Mouse (Mus musculus) liver, adult 2 months (tissue): ENCODE data around the gene Hdac1. TPM values are rescaled to one million over a fixed set of nuclear protein-coding genes. Genes with fewer than 3 reads are reported as not detected.

ENCODE experiments used
- DNase-seq: peaks from one replicate; pipeline ENCODE4 v3.0.0-alpha.2; 2011; ENCODE audit warnings: low read depth, low spot score; ENCODE audit errors: extremely low read depth
- H3K27ac ChIP-seq: fragments of 200-500 bp; replicated peaks from 2 replicates; pipeline ENCODE4 v1.5.1; 2012; ENCODE audit warnings: low read depth, mild to moderate bottlenecking, control low read depth, inconsistent platforms, low read length; ENCODE audit not compliant: insufficient read depth
- H3K27me3 ChIP-seq: fragments of 200-500 bp; 2 replicates; pipeline ENCODE4 v1.6.1; 2012; ENCODE audit warnings: mild to moderate bottlenecking, moderate library complexity, low read length, inconsistent platforms; ENCODE audit not compliant: control insufficient read depth, insufficient read depth
- H3K36me3 ChIP-seq: fragments of 200-500 bp; 2 replicates; pipeline ENCODE4 v1.6.1; 2012; ENCODE audit warnings: low read length, inconsistent platforms; ENCODE audit not compliant: control insufficient read depth, insufficient read depth
- H3K4me1 ChIP-seq: fragments of 200-500 bp; 2 replicates; pipeline ENCODE4 v1.6.1; 2011; ENCODE audit warnings: low read length; ENCODE audit not compliant: control insufficient read depth, insufficient read depth
- H3K4me3 ChIP-seq: fragments of 200-500 bp; 2 replicates; pipeline ENCODE4 v1.5.1; 2011; ENCODE audit warnings: low read depth, mild to moderate bottlenecking, control low read depth, low read length, moderate library complexity; ENCODE audit not compliant: insufficient read depth
- H3K79me2 ChIP-seq: fragments of 200-500 bp; 2 replicates; pipeline ENCODE4 v1.6.1; 2012; ENCODE audit warnings: inconsistent platforms, mild to moderate bottlenecking, low read length, moderate library complexity; ENCODE audit not compliant: control insufficient read depth, insufficient read depth
- H3K9ac ChIP-seq: fragments of 200-500 bp; 2 replicates; pipeline ENCODE4 v1.6.1; 2012; ENCODE audit warnings: low read depth, mild to moderate bottlenecking, control low read depth, inconsistent platforms, low read length
- CTCF ChIP-seq: fragments of 200-500 bp; IDR thresholded peaks from 2 replicates; pipeline ENCODE4 v1.5.1; 2011; ENCODE audit warnings: low read depth, low read length, control low read depth
- POLR2A ChIP-seq: fragments of 200-500 bp; IDR thresholded peaks from 2 replicates; pipeline ENCODE4 v1.6.1; 2011; ENCODE audit warnings: low read length, control low read depth; ENCODE audit not compliant: insufficient read depth; ENCODE audit errors: extremely low read depth
- WGBS: fragments of 180-500 bp; shearing (Covaris S2); methylation state at CpG from one replicate; pipeline ENCODE4 v1.1.7; 2018; 5-methylcytosine and 5-hydroxymethylcytosine counted together
- polyA plus RNA-seq: library from polyadenylated mRNA; depleted of rRNA; stranded (reverse); fragments of >200 nt; gene quantifications from 2 replicates; pipeline ENCODE4 v1.2.3, GENCODE M21; 2012
- total RNA-seq: library from RNA; depleted of rRNA; stranded (reverse); fragments of >200 nt; gene quantifications from 2 replicates; pipeline ENCODE4 v1.2.3, GENCODE M21; 2014

The Hdac1 gene
- total and polyA plus RNA-seq, 2 experiments = 18.1 to 20.5 TPM

DNA sequence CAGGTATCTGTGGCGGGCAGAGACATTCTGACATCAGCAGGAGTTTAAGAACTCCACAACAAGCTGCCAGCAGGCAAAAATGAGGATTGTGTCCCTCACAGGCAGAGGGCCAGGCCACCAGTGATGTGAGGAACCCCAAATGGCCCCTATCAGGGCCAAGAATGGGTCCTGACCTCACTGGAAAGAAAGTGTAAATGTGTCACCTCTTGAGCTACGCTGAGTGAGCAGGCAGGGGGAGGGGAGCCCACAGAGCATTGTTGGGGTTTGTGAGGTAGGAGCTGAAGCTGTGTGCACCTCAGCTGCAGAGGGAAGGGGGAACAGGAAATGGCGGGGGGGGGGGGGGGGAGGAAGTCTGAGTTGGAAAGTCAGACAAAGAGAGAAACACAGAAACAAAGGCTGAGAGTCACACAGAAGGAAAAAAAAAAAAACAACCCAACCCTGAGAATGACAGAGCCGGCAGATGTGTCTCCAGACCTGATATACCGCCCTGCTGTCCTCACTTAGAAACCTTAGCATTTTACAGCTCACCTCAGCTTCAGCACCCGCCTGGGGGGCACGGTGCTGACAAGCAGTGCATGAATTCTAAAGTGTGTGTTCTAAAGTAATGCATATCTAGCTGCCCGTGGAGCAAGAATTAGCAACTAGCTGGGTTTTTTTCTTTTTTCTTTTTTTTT, 32.8 kb upstream of the Hdac1 start:
- 61% methylated on average over 8 of the region's 8 CpGs for WGBS

DNA sequence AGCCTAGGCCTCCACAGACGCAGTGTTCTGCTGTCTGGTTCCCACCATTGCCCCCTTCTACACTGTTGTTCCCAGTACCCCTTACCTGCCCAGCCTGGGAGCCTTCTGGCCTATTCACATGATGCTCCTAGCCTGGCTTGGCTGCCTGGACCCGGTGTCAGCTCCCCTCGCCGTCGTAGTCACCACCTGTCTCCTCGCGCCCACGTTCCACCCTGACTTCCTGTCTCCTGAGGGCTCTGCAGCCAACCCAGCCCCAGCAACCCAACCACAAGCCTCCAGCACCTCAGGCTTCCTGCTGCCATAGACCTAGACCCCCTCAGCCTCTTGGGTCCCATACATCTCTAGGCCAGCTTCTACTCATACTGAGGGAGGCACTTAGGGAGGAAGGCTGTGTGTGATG, 30.9 kb upstream of the Hdac1 start, which contains the start of gene Lck:
Gene Lck (minus strand): TSS at position 212 of the 400 bp plus-strand sequence.
- H3K4me3 ChIP-seq = no peak within 1 kb of the TSS
- WGBS = 83% methylated on average over 8 of the region's 8 CpGs
- H3K4me1 ChIP-seq = 0 out of 2 replicates have a peak, but pooled peaks cover 3% of the 10 kb centered on the region
- no peaks in the 10 kb centered on the region for H3K27me3 ChIP-seq
- TF ChIP-seq POLR2A = no peak
- TF ChIP-seq CTCF = no peak
- peak within 1 kb of the TSS; percentile 85 for H3K27ac ChIP-seq
- H3K79me2 ChIP-seq = no peaks in the 10 kb centered on the region
- no peak for DNase-seq
- H3K9ac ChIP-seq = peak within 1 kb of the TSS; percentile 30; the same call in 1 of the 2 replicates
- no peaks in the 10 kb centered on the region for H3K36me3 ChIP-seq

More for the DNA sequence above, 32.8 kb upstream of the Hdac1 start:
- H3K9ac ChIP-seq = no peak overlapping the region; the same call in 1 of the 2 replicates
- peak overlapping the region; percentile 20; the same call in 1 of the 2 replicates for H3K4me3 ChIP-seq
- no peaks in the 10 kb centered on the region for H3K79me2 ChIP-seq
- H3K27me3 ChIP-seq = no peaks in the 10 kb centered on the region
- H3K27ac ChIP-seq = peak overlapping the region; percentile 47
- TF ChIP-seq CTCF (no peak), POLR2A (no peak)
- H3K36me3 ChIP-seq = no peaks in the 10 kb centered on the region
- DNase-seq = no peak
- H3K4me1 ChIP-seq = 0 out of 2 replicates have a peak, but pooled peaks cover 3% of the 10 kb centered on the region

DNA sequence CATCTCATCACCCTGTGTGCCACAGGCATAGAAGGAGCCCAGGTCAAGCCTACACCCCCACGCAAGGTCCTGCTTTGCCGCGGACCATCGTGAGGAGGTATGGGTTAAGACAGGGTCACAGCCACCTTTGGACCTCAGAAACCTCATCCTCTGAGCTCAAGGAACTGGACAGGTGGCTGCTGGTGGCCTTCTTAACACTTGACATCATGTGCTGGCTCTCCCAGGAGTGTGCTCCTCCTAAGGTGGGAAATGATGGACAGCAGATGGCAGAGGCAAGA, 30.5 kb upstream of the Hdac1 start:
- Histone ChIP-seq H3K27me3 (no peaks in the 10 kb centered on the region), H3K4me3 (no peak overlapping the region), H3K9ac (peak overlapping the region; percentile 30; the same call in 1 of the 2 replicates), H3K4me1 (0 out of 2 replicates have a peak, but pooled peaks cover 3% of the 10 kb centered on the region), H3K79me2 (no peaks in the 10 kb centered on the region), H3K27ac (peak overlapping the region; percentile 85), H3K36me3 (no peaks in the 10 kb centered on the region)
- no peak for DNase-seq
- TF ChIP-seq CTCF = no peak
- TF ChIP-seq POLR2A = no peak
- WGBS = 79% methylated on average over 4 of the region's 4 CpGs

DNA sequence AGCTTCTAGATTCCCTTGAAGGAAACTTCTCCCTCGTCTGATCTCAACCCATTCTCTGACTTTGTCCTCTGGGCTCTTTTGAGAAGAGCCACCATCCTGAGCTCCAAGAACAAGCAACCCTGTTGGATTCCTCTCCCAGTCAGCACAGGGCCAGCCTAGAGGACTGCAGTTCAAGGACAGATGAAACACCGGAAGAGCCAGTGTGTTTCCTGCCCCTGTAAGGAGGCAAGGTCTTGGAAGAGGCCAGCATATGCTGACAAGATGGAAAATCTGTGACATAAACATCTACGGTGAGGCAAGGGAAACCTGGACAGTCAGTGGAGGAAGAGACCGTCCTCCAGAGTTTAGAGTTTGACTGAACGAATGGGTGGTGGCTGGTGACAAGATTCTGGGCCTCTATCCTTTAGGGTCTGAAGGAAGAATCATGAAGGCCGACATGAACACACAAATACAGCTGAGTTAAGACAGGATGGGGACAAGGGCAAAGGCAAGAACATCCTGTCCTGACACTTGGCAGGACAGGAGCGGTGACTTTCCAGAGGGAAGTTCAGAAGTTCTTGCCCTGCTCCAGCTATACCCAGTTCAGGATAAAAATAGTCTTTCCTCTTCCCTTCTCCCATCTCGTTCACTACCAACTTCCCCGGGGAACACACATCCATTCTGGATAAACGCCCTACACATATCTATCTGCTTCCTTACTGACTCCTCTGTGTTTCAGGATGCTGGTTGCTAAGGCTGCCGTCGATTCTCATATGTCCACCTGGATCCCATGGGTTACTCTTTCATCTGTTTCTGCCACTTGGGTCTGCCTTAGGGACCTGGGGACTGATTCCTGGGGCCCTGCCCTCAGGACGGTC, 30.0 kb upstream of the Hdac1 start:
- 69% methylated on average over 13 of the region's 13 CpGs for WGBS

DNA sequence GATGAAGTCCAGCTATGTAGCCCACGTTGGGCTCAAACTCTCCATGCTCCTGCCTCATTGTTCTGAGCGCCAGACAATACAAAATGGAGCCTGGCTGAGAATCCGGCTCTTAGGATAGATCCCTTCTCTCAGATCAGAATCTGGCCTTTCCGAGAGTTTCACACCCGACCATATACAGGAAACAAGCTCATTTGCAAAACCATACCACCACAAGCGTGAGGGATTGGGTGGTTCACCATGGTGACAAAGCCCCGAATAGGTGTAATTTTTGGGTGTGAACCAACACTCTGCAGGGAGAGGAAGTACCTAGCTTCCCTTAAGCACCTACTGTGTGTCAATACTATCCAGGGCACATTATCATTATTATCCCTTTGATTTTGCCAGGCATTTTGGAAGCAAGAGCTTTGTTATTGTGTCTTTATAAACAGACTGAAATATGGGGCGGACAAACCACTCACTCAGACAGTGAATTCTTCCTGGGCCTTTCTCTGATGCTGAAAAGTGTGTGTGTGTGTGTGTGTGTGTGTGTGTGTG, 29.1 kb upstream of the Hdac1 start:
- 79% methylated on average over 8 of the region's 8 CpGs for WGBS
- Histone ChIP-seq H3K27ac (peak overlapping the region; percentile 77), H3K9ac (no peak overlapping the region), H3K4me1 (0 out of 2 replicates have a peak, but pooled peaks cover 3% of the 10 kb centered on the region), H3K36me3 (no peaks in the 10 kb centered on the region), H3K27me3 (no peaks in the 10 kb centered on the region), H3K4me3 (no peak overlapping the region), H3K79me2 (no peaks in the 10 kb centered on the region)
- no peak for DNase-seq
- TF ChIP-seq CTCF (no peak), POLR2A (no peak)

More for the DNA sequence above, 30.0 kb upstream of the Hdac1 start:
- Histone ChIP-seq H3K27me3 (no peaks in the 10 kb centered on the region), H3K36me3 (no peaks in the 10 kb centered on the region), H3K4me3 (no peak overlapping the region), H3K9ac (0 out of 2 replicates have a peak overlapping the region, but pooled peaks have one; percentile 30), H3K79me2 (no peaks in the 10 kb centered on the region), H3K4me1 (0 out of 2 replicates have a peak, but pooled peaks cover 3% of the 10 kb centered on the region), H3K27ac (peak overlapping the region; percentile 85)
- DNase-seq = no peak
- no peak for TF ChIP-seq CTCF
- no peak for TF ChIP-seq POLR2A
